ENCODE assay signal across 21 mouse cellular contexts in genomic region chr1:47603294-47603988, GRCm38 (mm10).
DNase-seq lines count a peak whose midpoint lies in the region; ATAC-seq and TF ChIP-seq lines count a peak whose summit lies in the region.
"Had no signal": no experiment of that assay in that cellular context is flagged by ENCODE, and none has a peak within 500 bp of the region (broad histone marks: within the 10 kb centered on the region; RNA-seq: fewer than 3 reads in every experiment).

No protein-coding gene starts in this region.

- H3K4me3 ChIP-seq in forebrain, embryonic 13.5 days: no peak overlapping the region
- H3K4me3 ChIP-seq in forebrain, postnatal 0 days (ENCODE audit: low read depth, low read length): no peak overlapping the region
- H3K4me3 ChIP-seq in neural tube, embryonic 13.5 days: no peak overlapping the region
- H3K4me3 ChIP-seq in neural tube, embryonic 15.5 days (replicated peaks): no peak overlapping the region
- H3K4me3 ChIP-seq in intestine, embryonic 16.5 days (ENCODE audit: low read length): no peak overlapping the region
- H3K4me3 ChIP-seq in kidney, embryonic 15.5 days (replicated peaks): no peak overlapping the region
- H3K4me3 ChIP-seq: heart, embryonic 13.5 days; limb, embryonic 13.5 days; liver, embryonic 13.5 days had no signal

- DNase-seq in forebrain, postnatal 0 days: no peak
- DNase-seq in B cell, adult 2 months: no peak
- DNase-seq: cerebellum, adult 8-10 months; gastrocnemius, postnatal 14 days; heart, adult 18-20 months; heart, postnatal 36 days; layer of hippocampus, postnatal 36 days; liver, embryonic 13.5 days; lung, embryonic 14.5 days; lung, postnatal 36 days; right cerebral cortex, postnatal 25 days; thymus, postnatal 4 days had no signal

- H3K4me1 ChIP-seq in forebrain, embryonic 13.5 days: no peaks in the 10 kb centered on the region
- no peaks in the 10 kb centered on the region for H3K4me1 ChIP-seq in forebrain, postnatal 0 days (ENCODE audit: insufficient read depth)
- peaks cover 10% of the 10 kb centered on the region; the same call in 1 of the 2 replicates for H3K4me1 ChIP-seq in neural tube, embryonic 13.5 days (replicated peaks)
- H3K4me1 ChIP-seq in neural tube, embryonic 15.5 days: no peaks in the 10 kb centered on the region
- H3K4me1 ChIP-seq in intestine, embryonic 16.5 days (ENCODE audit: control insufficient read depth, insufficient read depth, low read length): no peaks in the 10 kb centered on the region
- no peaks in the 10 kb centered on the region for H3K4me1 ChIP-seq in kidney, embryonic 15.5 days
- H3K4me1 ChIP-seq: limb, embryonic 13.5 days; liver, embryonic 13.5 days had no signal

- peak; percentile 58; the same call in 1 of the 2 replicates for ATAC-seq in forebrain, embryonic 13.5 days
- no peak for ATAC-seq in forebrain, postnatal 0 days
- ATAC-seq in neural tube, embryonic 13.5 days (ENCODE audit: low read depth): peak; percentile 67
- ATAC-seq in neural tube, embryonic 15.5 days (ENCODE audit: low FRiP score): no peak
- ATAC-seq in intestine, embryonic 16.5 days: peak; percentile 96
- no peak for ATAC-seq in kidney, embryonic 15.5 days (replicated peaks; ENCODE audit: low FRiP score)
- ATAC-seq: inflammation-experienced regulatory T-cells, adult 6 months had no signal

- no peak overlapping the region for H3K27ac ChIP-seq in forebrain, embryonic 13.5 days
- H3K27ac ChIP-seq in forebrain, postnatal 0 days (ENCODE audit: low read depth, low read length): no peak overlapping the region
- H3K27ac ChIP-seq in neural tube, embryonic 13.5 days (replicated peaks): no peak overlapping the region
- no peak overlapping the region for H3K27ac ChIP-seq in neural tube, embryonic 15.5 days (replicated peaks)
- peak overlapping the region; percentile 89 for H3K27ac ChIP-seq in intestine, embryonic 16.5 days (ENCODE audit: low read length)
- H3K27ac ChIP-seq in kidney, embryonic 15.5 days: no peak overlapping the region
- H3K27ac ChIP-seq: heart, embryonic 13.5 days; kidney, postnatal 0 days; limb, embryonic 13.5 days; liver, embryonic 13.5 days had no signal

- H3K27me3 ChIP-seq in forebrain, embryonic 13.5 days: no peaks in the 10 kb centered on the region
- H3K27me3 ChIP-seq in forebrain, postnatal 0 days (ENCODE audit: insufficient read depth, low read length): no peaks in the 10 kb centered on the region
- no peaks in the 10 kb centered on the region for H3K27me3 ChIP-seq in neural tube, embryonic 13.5 days
- no peaks in the 10 kb centered on the region for H3K27me3 ChIP-seq in neural tube, embryonic 15.5 days (replicated peaks)
- no peaks in the 10 kb centered on the region for H3K27me3 ChIP-seq in intestine, embryonic 16.5 days (replicated peaks; ENCODE audit: control insufficient read depth, insufficient read depth, low read length)
- H3K27me3 ChIP-seq in kidney, embryonic 15.5 days: no peaks in the 10 kb centered on the region
- H3K27me3 ChIP-seq: heart, embryonic 13.5 days; limb, embryonic 13.5 days; liver, embryonic 13.5 days had no signal

- TF ChIP-seq CTCF in forebrain, postnatal 0 days (IDR thresholded peaks at IDR 0.05; ENCODE audit: low read depth): no peak

- H3K9me3 ChIP-seq in forebrain, embryonic 13.5 days (replicated peaks): no peaks in the 10 kb centered on the region
- no peaks in the 10 kb centered on the region for H3K9me3 ChIP-seq in forebrain, postnatal 0 days (ENCODE audit: low read length)
- H3K9me3 ChIP-seq in neural tube, embryonic 13.5 days: no peaks in the 10 kb centered on the region
- H3K9me3 ChIP-seq in neural tube, embryonic 15.5 days (replicated peaks): no peaks in the 10 kb centered on the region
- H3K9me3 ChIP-seq in intestine, embryonic 16.5 days (ENCODE audit: control insufficient read depth, low read length): no peaks in the 10 kb centered on the region
- H3K9me3 ChIP-seq in kidney, embryonic 15.5 days (replicated peaks): no peaks in the 10 kb centered on the region
- H3K9me3 ChIP-seq: heart, embryonic 13.5 days; limb, embryonic 13.5 days; liver, embryonic 13.5 days had no signal

- no peak overlapping the region for H3K9ac ChIP-seq in forebrain, embryonic 13.5 days
- no peak overlapping the region for H3K9ac ChIP-seq in forebrain, postnatal 0 days
- no peak overlapping the region for H3K9ac ChIP-seq in neural tube, embryonic 13.5 days
- H3K9ac ChIP-seq in neural tube, embryonic 15.5 days (replicated peaks): no peak overlapping the region
- H3K9ac ChIP-seq in intestine, embryonic 16.5 days (ENCODE audit: low read depth, low read length): no peak overlapping the region
- no peak overlapping the region for H3K9ac ChIP-seq in kidney, embryonic 15.5 days
- H3K9ac ChIP-seq: heart, embryonic 13.5 days; limb, embryonic 13.5 days; liver, embryonic 13.5 days; lung, embryonic 14.5 days had no signal

- WGBS in forebrain, embryonic 13.5 days: 25% methylated on average over 3 of the region's 3 CpGs
- 23% methylated on average over 3 of the region's 3 CpGs for WGBS in forebrain, postnatal 0 days
- 22% methylated on average over 3 of the region's 3 CpGs for WGBS in neural tube, embryonic 13.5 days
- WGBS in neural tube, embryonic 15.5 days: 27% methylated on average over 3 of the region's 3 CpGs
- 17% methylated on average over 3 of the region's 3 CpGs for WGBS in intestine, embryonic 16.5 days
- WGBS in kidney, embryonic 15.5 days: 41% methylated on average over 3 of the region's 3 CpGs

- H3K4me2 ChIP-seq in forebrain, embryonic 13.5 days: no peak overlapping the region
- no peak overlapping the region for H3K4me2 ChIP-seq in forebrain, postnatal 0 days (ENCODE audit: low read depth)
- no peak overlapping the region for H3K4me2 ChIP-seq in neural tube, embryonic 13.5 days
- H3K4me2 ChIP-seq in neural tube, embryonic 15.5 days: no peak overlapping the region
- 0 out of 2 replicates have a peak overlapping the region, but pooled peaks have one; percentile 4 for H3K4me2 ChIP-seq in intestine, embryonic 16.5 days (ENCODE audit: low read depth, low read length)
- H3K4me2 ChIP-seq in kidney, embryonic 15.5 days: no peak overlapping the region
- H3K4me2 ChIP-seq: heart, embryonic 13.5 days; limb, embryonic 13.5 days; liver, embryonic 13.5 days; lung, embryonic 14.5 days had no signal

- H3K36me3 ChIP-seq in forebrain, embryonic 13.5 days (ENCODE audit: poor library complexity, severe bottlenecking): no peaks in the 10 kb centered on the region
- no peaks in the 10 kb centered on the region for H3K36me3 ChIP-seq in forebrain, postnatal 0 days (ENCODE audit: insufficient read depth)
- H3K36me3 ChIP-seq in neural tube, embryonic 13.5 days: no peaks in the 10 kb centered on the region
- no peaks in the 10 kb centered on the region for H3K36me3 ChIP-seq in neural tube, embryonic 15.5 days
- no peaks in the 10 kb centered on the region for H3K36me3 ChIP-seq in intestine, embryonic 16.5 days (ENCODE audit: control insufficient read depth, insufficient read depth, low read length)
- no peaks in the 10 kb centered on the region for H3K36me3 ChIP-seq in kidney, embryonic 15.5 days
- H3K36me3 ChIP-seq: heart, embryonic 13.5 days; limb, embryonic 13.5 days; liver, embryonic 13.5 days had no signal

Comparison
In these comparisons a context has a peak if more than half of its experiments do, and no peak if none do; other contexts are left out.
1. ATAC-seq: peak in forebrain, embryonic 13.5 days (single experiment), neural tube, embryonic 13.5 days (single experiment) and intestine, embryonic 16.5 days (single experiment); none in forebrain, postnatal 0 days (single experiment), neural tube, embryonic 15.5 days (single experiment) and kidney, embryonic 15.5 days (single experiment).